Mouse (Mus musculus) inflammation-experienced regulatory T-cells, adult 16 weeks (primary cell): Measurements from ENCODE around the gene Wdr45. TPM values are rescaled to one million over a fixed set of nuclear protein-coding genes. Genes with fewer than 3 reads are reported as not detected.

ENCODE experiments used
- polyA plus RNA-seq: library from polyadenylated mRNA; unstranded; fragments of 100-300 nt; shearing (Covaris generic); gene quantifications from one replicate; pipeline ENCODE4 v1.2.1, GENCODE M21; 2017

Wdr45 gene
- polyA plus RNA-seq, result 79.9 TPM

DNA sequence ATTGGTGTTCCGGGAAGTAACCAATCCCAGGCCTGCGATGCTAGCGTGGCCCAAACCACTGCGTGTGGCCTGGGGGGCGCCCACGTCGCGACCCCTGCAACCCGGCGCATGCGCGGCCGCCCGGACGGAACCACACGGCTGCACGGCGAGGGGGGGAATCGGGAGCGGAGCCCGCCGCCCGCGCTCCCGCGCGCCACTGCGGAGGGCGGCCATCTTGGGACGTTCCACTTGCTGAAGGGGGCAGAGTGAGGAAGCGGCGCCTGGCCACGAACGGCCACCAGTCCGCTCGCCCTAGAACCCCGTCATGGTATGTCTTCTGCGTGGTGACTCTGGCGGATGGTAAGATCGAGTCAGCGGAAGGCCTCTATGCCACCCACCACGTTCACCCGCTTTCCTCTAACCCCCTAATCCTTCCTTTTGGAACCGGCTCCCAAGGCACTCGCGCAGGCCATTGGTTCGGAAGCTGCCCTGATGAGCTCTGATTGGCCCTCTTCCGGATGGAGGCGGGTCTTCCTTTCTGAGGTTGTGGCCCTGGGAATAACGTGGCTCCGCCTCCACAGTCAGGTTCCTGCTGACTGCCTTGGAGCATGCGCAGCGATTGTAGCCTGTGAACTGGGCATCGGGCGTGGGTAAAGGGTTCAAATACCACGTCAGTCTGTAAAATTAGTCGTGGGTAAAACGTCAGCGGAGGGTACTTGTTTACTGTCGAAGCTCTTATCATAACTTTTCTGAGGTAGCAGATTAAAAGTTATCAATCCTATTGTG, at the start of gene Wdr45:
TSS of gene Wdr45 (plus strand) at position 199 of the 765 bp plus-strand sequence.

DNA sequence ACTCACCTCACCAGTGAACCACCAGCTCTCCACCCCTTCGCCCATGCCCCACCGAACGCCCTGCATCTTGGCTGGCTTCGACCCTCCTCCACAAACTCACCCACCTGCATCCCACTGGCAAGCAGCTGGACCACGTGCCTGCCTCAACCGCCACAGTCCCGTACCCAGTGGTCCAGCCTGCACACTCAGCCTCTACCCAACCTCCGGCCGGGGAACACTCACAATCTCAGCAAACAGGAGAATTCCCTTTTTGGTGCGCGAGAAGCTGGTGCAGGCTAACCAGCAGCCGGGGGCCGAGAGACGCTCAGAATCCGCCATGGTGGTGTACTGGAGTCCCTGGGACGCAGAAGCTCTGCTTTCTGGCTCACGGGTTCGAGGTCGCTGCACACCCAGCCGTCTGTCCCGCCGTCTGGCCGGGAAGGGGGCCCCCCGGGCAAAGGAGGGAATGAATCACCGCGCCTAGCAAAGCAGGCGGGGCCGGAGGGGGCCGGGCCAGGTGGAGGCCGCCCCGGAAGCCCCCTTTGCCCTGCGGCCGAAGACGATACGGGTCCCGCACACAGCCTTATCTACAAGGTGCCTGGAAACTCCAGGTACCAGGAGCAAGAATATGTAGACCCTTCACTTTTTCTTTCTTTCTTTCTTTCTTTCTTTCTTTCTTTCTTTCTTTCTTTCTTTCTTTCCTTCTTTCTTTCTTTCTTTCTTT, 43.1 kb upstream of the Wdr45 start, which contains the start of gene Plp2:
TSS of gene Plp2 (minus strand) at position 470 of the 703 bp plus-strand sequence.

GRCm38 (mm10) chrX:7680864-7681263, 33.3 kb upstream of the Wdr45 start, which contains the start of gene Magix:
TSS of gene Magix (minus strand) at chrX:7681251.

GRCm38 (mm10) chrX:7696954-7697381, 17.2 kb upstream of the Wdr45 start, which contains the start of gene Gpkow:
TSS of gene Gpkow (plus strand) at chrX:7697131.

DNA sequence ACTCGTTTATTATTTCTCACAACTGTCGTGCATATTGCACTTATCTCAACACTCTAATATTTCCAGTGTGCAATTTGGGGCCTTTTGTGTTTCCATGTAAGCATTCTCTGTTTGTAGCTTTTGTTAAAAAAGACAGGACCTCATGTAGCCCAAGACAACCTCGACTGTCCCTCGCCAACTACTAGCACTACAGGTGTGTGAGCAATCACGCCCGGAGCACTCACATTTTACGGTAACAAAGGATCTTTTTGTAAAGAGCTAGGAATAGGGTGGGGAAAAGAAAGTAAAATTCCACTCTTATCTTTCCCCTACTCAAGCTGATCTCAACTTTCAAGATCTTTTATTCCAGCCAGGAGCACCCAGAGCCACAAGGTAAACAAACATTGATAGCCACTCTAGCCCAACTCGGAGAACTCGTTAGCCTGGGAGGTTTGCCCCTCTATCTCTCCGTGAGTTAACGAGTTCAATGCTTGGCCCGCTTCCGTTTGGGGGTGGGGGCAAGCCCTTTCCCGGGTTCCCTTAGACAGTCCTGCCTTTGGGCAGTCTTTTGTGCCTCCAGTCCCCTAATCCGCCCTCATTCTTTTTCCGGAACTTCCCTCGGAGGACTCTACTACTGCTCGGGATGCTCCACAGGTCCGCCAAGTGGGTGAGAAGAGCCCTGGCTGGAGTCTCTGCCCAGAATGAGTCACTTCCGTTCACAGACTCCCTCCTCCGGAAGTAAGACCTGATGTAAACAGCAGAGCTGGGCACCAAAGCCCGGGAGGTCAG, 7.6 kb downstream of the Wdr45 start, which contains the start of gene Gm45208:
TSS of gene Gm45208 (plus strand) at position 732 of the 768 bp plus-strand sequence.

DNA sequence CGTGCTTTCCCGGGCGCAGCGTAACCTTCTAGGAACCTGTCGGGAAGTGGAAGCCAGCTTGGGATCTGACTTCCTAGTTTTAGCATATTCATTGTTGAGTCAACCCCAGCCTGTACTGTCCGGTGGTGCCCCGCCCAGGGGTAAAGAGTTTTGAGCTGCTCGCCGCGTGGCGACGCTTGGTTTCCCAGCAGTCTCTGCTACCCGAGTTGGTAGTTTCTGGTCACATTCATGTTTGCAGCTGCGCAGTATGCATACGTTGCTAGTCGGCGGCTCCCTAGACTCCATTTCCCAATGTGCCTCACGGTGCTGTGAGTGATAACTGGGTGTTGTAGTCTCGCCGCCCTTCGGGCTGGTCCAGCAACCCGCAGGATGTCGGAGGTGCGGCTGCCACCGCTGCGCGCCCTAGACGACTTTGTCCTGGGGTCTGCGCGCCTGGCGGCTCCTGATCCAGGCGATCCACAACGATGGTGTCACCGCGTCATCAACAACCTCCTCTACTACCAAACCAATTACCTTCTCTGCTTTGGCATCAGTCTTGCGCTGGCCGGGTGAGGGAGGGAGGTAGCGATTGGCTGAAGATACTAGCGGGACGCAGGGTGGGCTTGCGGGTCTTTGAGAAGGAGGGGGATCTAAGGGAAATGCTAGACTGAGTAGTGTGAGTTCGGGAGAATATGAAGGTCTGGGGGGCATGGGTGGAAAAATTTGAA, 14.2 kb downstream of the Wdr45 start, which contains the start of gene Praf2:
TSS of gene Praf2 (plus strand) at position 225 of the 707 bp plus-strand sequence.

GRCm38 (mm10) chrX:7750432-7751116, 36.4 kb downstream of the Wdr45 start, which contains the start of gene Ccdc120:
TSS of gene Ccdc120 (minus strand) at chrX:7750905.

DNA sequence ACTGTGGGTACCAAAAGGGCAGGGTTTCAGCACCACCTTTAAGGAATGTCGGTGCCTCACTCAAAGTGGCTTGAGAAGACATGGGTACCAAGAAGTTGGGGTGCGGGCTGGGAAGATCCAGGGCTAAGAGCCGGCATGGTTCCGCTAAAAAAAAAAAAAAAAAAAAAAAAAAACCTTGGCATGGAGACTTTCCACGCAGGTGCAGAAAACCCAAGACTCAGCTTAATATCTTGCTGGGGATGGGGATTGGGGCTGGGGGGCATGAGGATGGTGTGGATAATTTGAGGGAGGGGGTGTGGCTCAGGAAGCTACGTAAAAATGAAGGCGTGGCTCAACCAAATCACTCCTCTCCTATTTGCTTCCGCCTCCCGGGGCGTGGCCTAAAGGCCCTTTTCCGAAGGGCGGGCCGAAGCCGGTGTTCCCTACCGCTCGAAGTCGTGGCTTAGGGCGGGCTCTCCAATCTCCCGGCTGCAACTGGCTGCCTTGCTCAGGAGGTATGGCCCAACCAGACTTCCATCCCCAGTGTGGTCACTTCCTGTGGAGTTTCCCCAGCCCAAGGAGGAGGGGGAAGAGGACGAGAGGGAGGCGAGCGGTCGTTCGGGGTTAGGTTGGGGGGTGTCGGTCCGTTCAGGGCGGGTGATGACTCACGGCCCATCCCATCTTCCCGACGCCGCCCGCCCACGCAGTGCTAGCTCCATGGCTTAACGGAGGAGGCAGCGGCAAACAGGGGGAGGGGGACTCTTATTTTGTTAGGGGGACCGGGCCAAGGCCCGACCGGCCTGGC, 48.2 kb downstream of the Wdr45 start, which contains the start of gene Tfe3:
TSS of gene Tfe3 (plus strand) at position 424 of the 784 bp plus-strand sequence.

Other genes with a start within 250 kb of the Wdr45 start
- 94.7 TPM for gene Foxp3, start 140.7 kb upstream of the Wdr45 start, polyA plus RNA-seq
- 9.1 TPM for gene Ppp1r3f, start 140.1 kb upstream of the Wdr45 start, polyA plus RNA-seq
- 30.6 TPM for gene Ccdc22, start 108.8 kb upstream of the Wdr45 start, polyA plus RNA-seq
- gene Cacna1f, start 107.2 kb upstream of the Wdr45 start, polyA plus RNA-seq, result not detected
- 18.7 TPM for gene Syp, start 75.9 kb upstream of the Wdr45 start, polyA plus RNA-seq
- gene Prickle3, start 57.1 kb upstream of the Wdr45 start, polyA plus RNA-seq, result 43.5 TPM
- gene Plp2, start 42.9 kb upstream of the Wdr45 start, polyA plus RNA-seq, result 122 TPM
- not detected for gene Magix, start 33.1 kb upstream of the Wdr45 start, polyA plus RNA-seq
- 87.5 TPM for gene Gpkow, start 17.2 kb upstream of the Wdr45 start, polyA plus RNA-seq
- not detected for gene Gm45208, start 7.9 kb downstream of the Wdr45 start, polyA plus RNA-seq
- 40.0 TPM for gene Praf2, start 14.1 kb downstream of the Wdr45 start, polyA plus RNA-seq
- gene Ccdc120, start 36.6 kb downstream of the Wdr45 start, polyA plus RNA-seq, result 0.29 TPM
- gene Tfe3, start 48.2 kb downstream of the Wdr45 start, polyA plus RNA-seq, result 55.8 TPM
- 120 TPM for gene Gripap1, start 75.4 kb downstream of the Wdr45 start, polyA plus RNA-seq
- 1.6 TPM for gene Kcnd1, start 108.0 kb downstream of the Wdr45 start, polyA plus RNA-seq
- gene Otud5, start 127.0 kb downstream of the Wdr45 start, polyA plus RNA-seq, result 22.0 TPM
- 85.7 TPM for gene Pim2, start 163.9 kb downstream of the Wdr45 start, polyA plus RNA-seq
- gene Slc35a2, start 169.7 kb downstream of the Wdr45 start, polyA plus RNA-seq, result 44.9 TPM
- gene Pqbp1, start 184.9 kb downstream of the Wdr45 start, polyA plus RNA-seq, result 158 TPM
- gene Timm17b, start 185.0 kb downstream of the Wdr45 start, polyA plus RNA-seq, result 162 TPM
- not detected for gene Gm10491, start 193.5 kb downstream of the Wdr45 start, polyA plus RNA-seq
- gene Gm10490, start 195.2 kb downstream of the Wdr45 start, polyA plus RNA-seq, result not detected
- not detected for gene Pcsk1n, start 205.5 kb downstream of the Wdr45 start, polyA plus RNA-seq
- not detected for gene Eras, start 214.3 kb downstream of the Wdr45 start, polyA plus RNA-seq
- 26.4 TPM for gene Hdac6, start 233.6 kb downstream of the Wdr45 start, polyA plus RNA-seq